Mouse (Mus musculus) intestine, embryonic 16.5 days (tissue): ENCODE measurements around the gene Cdk14. TPM values are rescaled to one million over a fixed set of nuclear protein-coding genes. Genes with fewer than 3 reads are reported as not detected.

Experiments
- ATAC-seq: fragments of 200-750 bp; cut with Nextera tagmentation; 2 replicates; pipeline ENCODE4 v1.8.0; 2017; ENCODE audit warnings: moderate TSS enrichment, moderate library complexity
- H3K27ac ChIP-seq: fragments of 300-500 bp; sonication (generic); 2 replicates; pipeline ENCODE4 v1.5.1; 2014; ENCODE audit warnings: mild to moderate bottlenecking, low read length
- H3K27me3 ChIP-seq: fragments of 300-500 bp; sonication (generic); replicated peaks from 2 replicates; pipeline ENCODE4 v1.6.1; 2014; ENCODE audit warnings: low read length, control low read depth, mixed read lengths; ENCODE audit not compliant: control insufficient read depth, insufficient read depth
- H3K36me3 ChIP-seq: fragments of 300-500 bp; sonication (generic); 2 replicates; pipeline ENCODE4 v1.6.1; 2014; ENCODE audit warnings: low read length, control low read depth; ENCODE audit not compliant: control insufficient read depth, insufficient read depth
- H3K4me1 ChIP-seq: fragments of 300-500 bp; sonication (generic); 2 replicates; pipeline ENCODE4 v1.6.1; 2014; ENCODE audit warnings: low read length, control low read depth, mixed read lengths; ENCODE audit not compliant: control insufficient read depth, insufficient read depth
- H3K4me2 ChIP-seq: fragments of 300-500 bp; sonication (generic); 2 replicates; pipeline ENCODE4 v1.6.1; 2014; ENCODE audit warnings: low read depth, low read length, control low read depth
- H3K4me3 ChIP-seq: fragments of 300-500 bp; sonication (generic); 2 replicates; pipeline ENCODE4 v1.5.1; 2014; ENCODE audit warnings: mild to moderate bottlenecking, low read length
- H3K9ac ChIP-seq: fragments of 300-500 bp; sonication (generic); 2 replicates; pipeline ENCODE4 v1.6.1; 2014; ENCODE audit warnings: low read depth, low read length
- H3K9me3 ChIP-seq: fragments of 300-500 bp; sonication (generic); 2 replicates; pipeline ENCODE4 v1.6.1; 2016; ENCODE audit warnings: low read length, control low read depth; ENCODE audit not compliant: control insufficient read depth
- WGBS: fragments of 180-500 bp; shearing (Covaris S2); extraction: QIAGEN DNeasy Blood & Tissue Kit; methylation state at CpG from one replicate; pipeline ENCODE4 v1.1.7; 2014; 5-methylcytosine and 5-hydroxymethylcytosine counted together
- polyA plus RNA-seq: library from polyadenylated mRNA; unstranded; fragments of >200 nt; fragmentation: Nextera tagmentation; extraction: Ambion mirVana; gene quantifications from 2 replicates; pipeline ENCODE4 v1.2.1, GENCODE M21; 2015

Gene Cdk14
- polyA plus RNA-seq: 8.2 and 8.9 TPM in 2 replicates

- H3K27ac ChIP-seq: no peak within 1 kb of the TSS
These were observed at the start of gene Cdk14 for GRCm38 (mm10) chr5:5419992-5420455. Gene Cdk14 (minus strand): TSS chr5:5420312.

DNA sequence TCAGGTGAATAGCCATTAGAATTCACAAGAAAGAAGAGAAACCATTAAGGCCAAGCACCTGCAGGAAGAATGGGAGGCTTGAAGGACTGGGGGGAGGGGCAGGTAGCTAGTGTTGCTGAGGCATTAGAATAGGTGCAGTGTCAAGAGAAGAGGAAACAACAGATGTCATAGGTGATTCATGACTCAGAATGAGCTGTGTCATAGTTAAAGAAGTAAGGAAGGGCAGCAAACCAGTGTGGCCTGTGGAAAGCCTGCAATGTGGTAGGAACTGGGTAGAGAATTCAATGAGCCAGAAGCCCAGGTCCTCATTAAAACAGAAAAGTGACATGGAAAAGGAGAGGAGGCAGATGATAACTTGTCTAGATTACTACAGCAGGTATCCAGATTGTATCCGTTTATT lies 45.1 kb upstream of the Cdk14 start:
- Histone ChIP-seq H3K4me1 (no peaks in the 10 kb centered on the region), H3K36me3 (no peaks in the 10 kb centered on the region), H3K9ac (no peak overlapping the region), H3K27me3 (no peaks in the 10 kb centered on the region), H3K9me3 (no peaks in the 10 kb centered on the region), H3K4me2 (no peak overlapping the region), H3K27ac (no peak overlapping the region), H3K4me3 (no peak overlapping the region)
- 75% methylated on average over 1 of the region's 1 CpGs for WGBS
- no peak for ATAC-seq

More at GRCm38 (mm10) chr5:5419992-5420455, at the start of gene Cdk14:
- no peaks in the 10 kb centered on the region for H3K36me3 ChIP-seq
- H3K27me3 ChIP-seq: no peaks in the 10 kb centered on the region
- no peak for ATAC-seq
- no peak within 1 kb of the TSS for H3K9ac ChIP-seq
- no peak within 1 kb of the TSS for H3K4me3 ChIP-seq
- H3K4me2 ChIP-seq: no peak within 1 kb of the TSS
- no peaks in the 10 kb centered on the region for H3K4me1 ChIP-seq
- 80% methylated on average over 9 of the region's 9 CpGs for WGBS
- no peaks in the 10 kb centered on the region for H3K9me3 ChIP-seq

GRCm38 (mm10) chr5:5431746-5432438 lies 11.8 kb upstream of the Cdk14 start:
- H3K4me3 ChIP-seq: no peak overlapping the region
- H3K4me1 ChIP-seq: no peaks in the 10 kb centered on the region
- H3K27ac ChIP-seq: no peak overlapping the region
- H3K9me3 ChIP-seq: no peaks in the 10 kb centered on the region
- no peak overlapping the region for H3K4me2 ChIP-seq
- 61% methylated on average over 5 of the region's 5 CpGs for WGBS
- H3K27me3 ChIP-seq: no peaks in the 10 kb centered on the region
- no peaks in the 10 kb centered on the region for H3K36me3 ChIP-seq
- H3K9ac ChIP-seq: no peak overlapping the region
- ATAC-seq: no peak

GRCm38 (mm10) chr5:5423723-5424171 lies 3.6 kb upstream of the Cdk14 start:
- H3K4me2 ChIP-seq: no peak overlapping the region
- H3K9me3 ChIP-seq: no peaks in the 10 kb centered on the region
- WGBS: 48% methylated on average over 6 of the region's 6 CpGs
- peak overlapping the region; percentile 17 for H3K27ac ChIP-seq
- no peak overlapping the region for H3K9ac ChIP-seq
- H3K4me1 ChIP-seq: no peaks in the 10 kb centered on the region
- H3K4me3 ChIP-seq: no peak overlapping the region
- H3K27me3 ChIP-seq: no peaks in the 10 kb centered on the region
- peak; percentile 33; the same call in 1 of the 2 replicates for ATAC-seq
- no peaks in the 10 kb centered on the region for H3K36me3 ChIP-seq

DNA sequence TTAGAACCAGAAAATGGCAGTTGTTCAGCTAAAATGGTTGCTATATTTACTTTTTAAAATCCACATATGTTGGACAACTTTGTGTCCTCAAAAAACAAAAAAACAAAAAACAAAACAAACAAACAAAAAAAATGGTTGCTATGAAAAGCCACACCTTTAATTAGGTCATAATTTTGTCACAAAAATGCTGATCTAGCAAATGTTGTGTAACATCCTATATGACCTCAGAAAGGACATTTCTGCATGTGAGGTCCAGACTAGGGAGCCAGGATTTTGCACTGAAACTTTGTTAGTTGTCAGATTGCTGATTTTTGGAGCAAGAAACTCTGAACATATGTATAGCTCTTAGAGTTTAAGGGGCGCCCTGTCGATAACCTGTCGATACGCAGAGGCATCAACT lies 3.0 kb upstream of the Cdk14 start:
- H3K4me2 ChIP-seq: no peak overlapping the region
- H3K36me3 ChIP-seq: no peaks in the 10 kb centered on the region
- no peak overlapping the region for H3K27ac ChIP-seq
- no peak overlapping the region for H3K4me3 ChIP-seq
- H3K9ac ChIP-seq: no peak overlapping the region
- no peaks in the 10 kb centered on the region for H3K27me3 ChIP-seq
- no peaks in the 10 kb centered on the region for H3K9me3 ChIP-seq
- WGBS: 77% methylated on average over 4 of the region's 4 CpGs
- no peak for ATAC-seq
- H3K4me1 ChIP-seq: no peaks in the 10 kb centered on the region

GRCm38 (mm10) chr5:5421439-5421838 lies 1.3 kb upstream of the Cdk14 start:
- H3K4me3 ChIP-seq: no peak overlapping the region
- no peak for ATAC-seq
- no peaks in the 10 kb centered on the region for H3K4me1 ChIP-seq
- no peak overlapping the region for H3K9ac ChIP-seq
- no peaks in the 10 kb centered on the region for H3K36me3 ChIP-seq
- H3K9me3 ChIP-seq: no peaks in the 10 kb centered on the region
- H3K27ac ChIP-seq: no peak overlapping the region
- no peaks in the 10 kb centered on the region for H3K27me3 ChIP-seq
- H3K4me2 ChIP-seq: no peak overlapping the region
- 96% methylated on average over 2 of the region's 2 CpGs for WGBS

GRCm38 (mm10) chr5:5419253-5419652 lies 859 bp downstream of the Cdk14 start:
- no peaks in the 10 kb centered on the region for H3K9me3 ChIP-seq
- no peaks in the 10 kb centered on the region for H3K4me1 ChIP-seq
- H3K27me3 ChIP-seq: no peaks in the 10 kb centered on the region
- H3K4me2 ChIP-seq: no peak overlapping the region
- H3K36me3 ChIP-seq: no peaks in the 10 kb centered on the region
- no peak for ATAC-seq
- no peak overlapping the region for H3K9ac ChIP-seq
- H3K4me3 ChIP-seq: no peak overlapping the region
- no peak overlapping the region for H3K27ac ChIP-seq
- 76% methylated on average over 1 of the region's 1 CpGs for WGBS

DNA sequence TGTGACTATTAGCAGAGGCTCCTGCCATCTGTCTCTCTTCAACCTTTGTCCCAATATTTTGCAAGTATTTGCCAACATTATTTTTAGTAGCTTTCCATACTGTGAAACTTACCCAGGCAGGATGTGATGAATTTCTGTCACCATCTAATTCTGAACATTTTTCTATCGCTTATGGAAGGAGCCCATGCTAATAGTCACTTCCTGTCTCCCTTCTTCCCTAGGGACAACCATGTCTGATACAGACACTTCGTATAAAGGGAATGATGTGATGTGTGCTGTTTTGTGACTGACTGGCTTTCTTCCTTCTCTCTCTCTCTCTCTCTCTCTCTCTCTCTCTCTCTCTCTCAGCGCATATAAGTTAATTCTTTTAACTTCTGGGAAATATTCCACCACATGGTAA lies 5.3 kb downstream of the Cdk14 start:
- WGBS: 62% methylated on average over 3 of the region's 3 CpGs
- H3K4me3 ChIP-seq: no peak overlapping the region

DNA sequence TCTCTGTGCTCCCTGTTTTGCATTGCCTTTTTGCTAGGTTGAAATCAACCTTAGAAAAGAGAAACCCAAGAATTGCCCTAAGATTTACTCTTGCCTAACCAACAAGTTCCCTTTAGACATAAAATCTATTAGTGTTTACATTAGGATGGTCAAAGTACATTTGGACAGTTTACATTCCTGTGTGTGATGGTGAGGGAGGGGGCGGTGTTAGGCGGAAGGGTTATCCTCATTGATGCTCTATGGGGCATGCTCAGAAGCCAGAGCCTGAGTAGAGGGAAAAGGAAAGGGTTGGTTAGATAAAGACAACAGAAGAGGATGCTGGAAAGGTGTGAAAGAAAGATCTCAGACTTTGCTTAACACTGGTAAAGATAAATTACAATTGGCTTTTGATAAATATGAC lies 8.2 kb downstream of the Cdk14 start:
- H3K9me3 ChIP-seq: no peaks in the 10 kb centered on the region
- H3K27me3 ChIP-seq: no peaks in the 10 kb centered on the region
- no peak overlapping the region for H3K4me3 ChIP-seq
- no peaks in the 10 kb centered on the region for H3K36me3 ChIP-seq
- WGBS: 54% methylated on average over 2 of the region's 2 CpGs
- H3K4me2 ChIP-seq: no peak overlapping the region
- no peak overlapping the region for H3K27ac ChIP-seq
- peaks cover 7% of the 10 kb centered on the region for H3K4me1 ChIP-seq
- no peak overlapping the region for H3K9ac ChIP-seq
- no peak for ATAC-seq

More for the DNA sequence above, 5.3 kb downstream of the Cdk14 start:
- Histone ChIP-seq H3K36me3 (no peaks in the 10 kb centered on the region), H3K4me2 (no peak overlapping the region), H3K4me1 (peaks cover 7% of the 10 kb centered on the region), H3K27ac (no peak overlapping the region), H3K9ac (no peak overlapping the region), H3K27me3 (no peaks in the 10 kb centered on the region), H3K9me3 (no peaks in the 10 kb centered on the region)
- ATAC-seq: no peak; the same call in 1 of the 2 replicates

DNA sequence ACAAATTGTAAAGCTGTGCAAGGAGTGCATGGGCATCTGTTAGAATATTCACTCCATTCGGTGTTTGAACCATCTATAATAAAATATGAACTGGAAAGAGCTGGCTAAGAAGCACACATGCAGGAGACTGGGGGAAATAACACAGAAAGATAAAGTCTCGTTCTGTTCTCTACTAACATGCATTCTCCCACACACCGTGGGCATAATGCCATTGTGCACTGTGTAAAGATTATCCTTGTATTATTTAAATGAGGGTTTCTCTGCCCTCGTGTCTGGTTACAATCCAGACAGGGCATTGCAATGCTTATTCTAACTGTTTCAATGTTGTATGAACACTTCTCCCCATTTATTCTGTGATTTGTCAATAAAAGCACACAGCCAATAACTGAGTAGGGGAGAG lies 18.1 kb downstream of the Cdk14 start:
- H3K36me3 ChIP-seq: no peaks in the 10 kb centered on the region
- no peak overlapping the region for H3K4me3 ChIP-seq
- WGBS: 70% methylated on average over 4 of the region's 4 CpGs
- no peaks in the 10 kb centered on the region for H3K27me3 ChIP-seq
- H3K4me1 ChIP-seq: no peaks in the 10 kb centered on the region
- ATAC-seq: no peak
- H3K27ac ChIP-seq: no peak overlapping the region
- no peak overlapping the region for H3K4me2 ChIP-seq
- H3K9me3 ChIP-seq: no peaks in the 10 kb centered on the region
- H3K9ac ChIP-seq: no peak overlapping the region
